Mouse (Mus musculus) forebrain, embryonic 12.5 days (tissue): ENCODE measurements around the gene D1Pas1. TPM values are rescaled to one million over a fixed set of nuclear protein-coding genes. Genes with fewer than 3 reads are reported as not detected.

Source experiments
- polyA plus RNA-seq: library from polyadenylated mRNA; unstranded; fragments of >200 nt; fragmentation: Nextera tagmentation; extraction: Ambion mirVana; gene quantifications from 2 replicates; pipeline ENCODE4 v1.2.1, GENCODE M21; 2016

D1Pas1 gene
- polyA plus RNA-seq, 1 experiment from 2014 or later: not detected

Other genes starting within 250 kb of the D1Pas1 start
- gene Rrp15, start 218.1 kb upstream of the D1Pas1 start, polyA plus RNA-seq: 52.7 and 58.8 TPM in 2 replicates
- 1.2 and 1.8 TPM in 2 replicates for gene Spata17, start 248.0 kb downstream of the D1Pas1 start, polyA plus RNA-seq
- gene Gpatch2, start 248.1 kb downstream of the D1Pas1 start, polyA plus RNA-seq: 29.0 and 32.1 TPM in 2 replicates